Mouse (Mus musculus) gastrocnemius, adult 2 months (tissue): ENCODE measurements around the gene Mboat7. TPM values are rescaled to one million over a fixed set of nuclear protein-coding genes. Genes with fewer than 3 reads are reported as not detected.
"Not testable (repeated sequence)": the region's sequence is repeated elsewhere in the genome, so short reads cannot be mapped to it uniquely, and the experiment has no call there.

Experiments
- DNase-seq: peaks from one replicate; pipeline ENCODE4 v3.0.0; 2022
- H3K27ac ChIP-seq: fragments of 200-600 bp; 2 replicates; pipeline ENCODE4 v1.8.1; 2022; ENCODE audit warnings: mild to moderate bottlenecking
- H3K4me3 ChIP-seq: fragments of 200-600 bp; 2 replicates; pipeline ENCODE4 v1.8.1; 2022; ENCODE audit warnings: mild to moderate bottlenecking, moderate library complexity
- CTCF ChIP-seq: fragments of 200-600 bp; IDR thresholded peaks from 2 replicates; pipeline ENCODE4 v1.8.1; 2022; ENCODE audit warnings: antibody characterized with exemption, mild to moderate bottlenecking, moderate library complexity
- intact Hi-C: fragments of 180-260 bp; cut with DNase I; formaldehyde crosslinking; loops from one replicate; pipeline ENCODE4 v1.15.1; 2025
- long read RNA-seq, 2 experiments: library from polyadenylated mRNA; stranded (forward); transcript quantifications; one replicate each; pipeline ENCODE4 v2.0.0; 2021
- total RNA-seq, 2 experiments: library from RNA; stranded (reverse); gene quantifications; 2 replicates each; pipeline ENCODE4 v1.2.3; 2021

Gene Mboat7
- 10 to 100 TPM in 1 of 2 experiments, 1 to 10 TPM in 1; 8.9 to 10.1 TPM for total RNA-seq
- long read RNA-seq, experiment 1, transcript Mboat7-201 (8 exons, 2,878 nt): major isoform, 12 of 14 reads
- long read RNA-seq, experiment 1, partial matches to known transcripts: 0 of 14 reads
- long read RNA-seq, experiment 1, other reads (novel, unspliced or antisense): 2 of 14 reads
- long read RNA-seq, experiment 2, transcript Mboat7-201 (8 exons, 2,878 nt): major isoform, 10 of 12 reads
- long read RNA-seq, experiment 2, partial matches to known transcripts: 0 of 12 reads
- long read RNA-seq, experiment 2, other reads (novel, unspliced or antisense): 1 of 12 reads

DNA sequence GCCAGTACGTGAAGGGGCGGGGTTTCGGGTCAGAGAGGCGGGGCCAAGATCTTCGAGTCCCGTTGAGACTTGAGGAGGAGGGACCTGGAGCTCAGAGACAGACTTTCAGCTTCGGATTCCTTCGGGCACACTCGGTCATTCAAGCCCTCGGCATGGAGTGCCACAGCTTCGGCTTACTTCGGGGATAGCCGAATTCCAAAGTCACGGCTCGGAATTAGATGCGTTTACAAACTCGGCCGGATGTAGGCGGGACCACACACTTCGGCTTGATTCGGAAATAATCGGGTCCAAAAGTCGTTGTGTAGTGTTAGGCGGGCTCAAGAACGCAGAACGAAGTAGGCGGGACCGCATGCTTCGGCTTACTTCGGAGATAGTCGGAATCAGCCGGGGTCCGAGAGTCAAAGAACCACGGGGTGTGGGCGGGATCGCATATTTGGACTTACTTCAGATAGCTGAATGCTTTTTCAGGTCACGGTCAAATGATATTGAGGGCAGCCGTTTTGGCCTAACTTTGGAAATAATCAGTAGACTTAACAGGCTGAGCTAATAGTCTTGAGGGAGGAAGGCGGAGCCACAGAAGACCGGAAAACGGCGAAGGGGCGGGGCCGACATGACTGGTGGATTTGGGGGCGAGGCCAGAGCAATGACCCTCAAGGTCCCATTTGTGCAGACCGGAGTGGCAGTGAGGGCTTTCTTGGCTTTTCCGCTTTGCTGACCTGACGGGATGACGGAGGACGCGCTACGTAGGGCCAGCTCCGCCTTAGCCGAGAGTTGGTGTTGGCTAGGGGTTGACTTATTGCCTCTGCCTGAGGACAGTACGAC lies at the start of gene Mboat7:
Mboat7 (minus strand) TSS at position 537 of the 822 bp plus-strand sequence.
- intact Hi-C loops: loop anchor here (2.0 to 5.0 kb wide), 3 partner anchors 28 to 66 kb away; partner anchors contain the start of genes Cnot3, Leng1, Prpf31 and Tfpt
- peak within 1 kb of the TSS; percentile 98 for H3K27ac ChIP-seq
- peak within 1 kb of the TSS; percentile 76 for H3K4me3 ChIP-seq
- no peak for TF ChIP-seq CTCF
- peak; percentile 96 for DNase-seq

DNA sequence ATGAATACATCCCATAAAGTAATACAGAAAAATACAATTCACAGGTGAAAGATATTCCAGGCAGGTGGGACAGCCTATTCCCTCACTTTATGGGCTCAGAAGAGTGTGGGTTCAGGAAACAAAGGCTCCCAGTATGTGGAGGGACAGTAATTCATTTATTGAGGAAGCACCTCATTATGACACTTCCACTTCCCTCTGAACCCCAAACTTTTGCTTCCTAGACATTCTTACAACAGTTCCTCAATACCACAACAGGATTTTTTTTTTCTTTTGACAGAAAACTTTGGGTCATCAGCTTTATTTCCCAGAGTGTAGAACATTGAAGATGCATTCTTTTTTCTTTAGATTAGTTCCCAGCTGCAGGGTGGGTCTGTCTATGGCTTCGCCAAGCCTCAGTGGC lies 39.4 kb upstream of the Mboat7 start:
- DNase-seq, H3K4me3 ChIP-seq, H3K27ac ChIP-seq, intact Hi-C loops: not testable (repeated sequence)

DNA sequence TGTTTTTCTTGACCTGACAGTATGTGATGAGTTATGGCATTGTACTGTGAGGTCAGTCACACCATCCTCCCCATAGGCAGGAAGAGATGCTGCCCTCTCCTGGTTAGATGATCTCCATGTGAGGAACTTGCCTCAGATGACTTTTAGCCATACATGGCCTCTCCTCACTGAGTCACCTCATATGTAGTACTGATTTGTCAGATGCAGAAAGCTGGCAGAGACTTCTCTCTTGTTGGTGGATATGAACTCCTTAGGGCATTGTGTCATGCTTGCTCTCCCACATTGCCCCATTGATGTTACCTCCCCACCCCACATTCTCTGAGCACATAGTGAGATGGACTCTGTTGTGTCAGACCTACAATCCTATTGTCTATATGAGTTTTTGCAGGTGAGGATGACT lies 32.1 kb upstream of the Mboat7 start:
- intact Hi-C loops, H3K4me3 ChIP-seq, DNase-seq: not testable (repeated sequence)

DNA sequence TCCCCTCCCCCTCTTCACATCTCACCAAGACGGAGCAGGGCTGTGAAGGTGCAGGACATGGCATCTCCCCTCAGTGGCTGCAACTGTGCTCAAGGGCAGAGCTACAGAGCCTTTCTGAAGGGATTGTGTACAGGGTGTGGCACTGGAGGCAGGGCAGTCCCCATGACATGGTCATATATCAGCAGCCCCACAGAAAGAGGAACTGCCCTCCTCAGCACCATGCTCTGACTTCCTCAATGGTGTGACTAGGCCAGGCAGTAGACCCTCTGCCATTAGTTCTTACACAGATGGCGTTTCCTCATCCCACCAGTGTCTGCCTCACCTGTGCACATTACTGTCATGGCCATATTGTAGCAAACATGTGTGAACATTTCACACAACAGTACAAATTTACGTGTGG lies 26.9 kb upstream of the Mboat7 start, which contains the start of gene Pirb:
Pirb (minus strand) TSS at position 124 of the 400 bp plus-strand sequence.
- intact Hi-C loops, H3K27ac ChIP-seq, DNase-seq, H3K4me3 ChIP-seq: not testable (repeated sequence)

More for the DNA sequence above, 32.1 kb upstream of the Mboat7 start:
- H3K27ac ChIP-seq: not testable (repeated sequence)

DNA sequence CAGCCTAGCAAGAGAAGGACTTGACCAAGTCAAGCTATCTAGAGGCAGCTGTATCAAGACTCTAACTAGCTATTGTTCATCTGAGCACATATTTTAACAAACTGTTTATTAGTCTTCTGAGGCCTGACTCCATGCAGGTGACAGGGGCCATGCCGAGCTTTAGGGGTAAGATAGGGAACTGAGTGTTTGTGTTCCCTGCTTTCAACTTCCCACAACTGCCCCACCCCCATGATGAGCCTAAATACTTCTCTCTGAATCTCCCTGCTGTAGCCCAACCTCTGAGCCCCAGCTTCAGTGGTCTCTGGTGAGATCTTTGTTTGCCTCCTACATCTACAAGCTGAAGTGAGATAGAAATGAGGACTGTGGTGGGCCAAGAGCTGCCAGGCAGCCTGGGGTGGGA lies 21.9 kb upstream of the Mboat7 start:
- DNase-seq: no peak
- TF ChIP-seq CTCF: no peak
- no peak overlapping the region for H3K4me3 ChIP-seq
- intact Hi-C loops: no loop called here
- no peak overlapping the region for H3K27ac ChIP-seq

DNA sequence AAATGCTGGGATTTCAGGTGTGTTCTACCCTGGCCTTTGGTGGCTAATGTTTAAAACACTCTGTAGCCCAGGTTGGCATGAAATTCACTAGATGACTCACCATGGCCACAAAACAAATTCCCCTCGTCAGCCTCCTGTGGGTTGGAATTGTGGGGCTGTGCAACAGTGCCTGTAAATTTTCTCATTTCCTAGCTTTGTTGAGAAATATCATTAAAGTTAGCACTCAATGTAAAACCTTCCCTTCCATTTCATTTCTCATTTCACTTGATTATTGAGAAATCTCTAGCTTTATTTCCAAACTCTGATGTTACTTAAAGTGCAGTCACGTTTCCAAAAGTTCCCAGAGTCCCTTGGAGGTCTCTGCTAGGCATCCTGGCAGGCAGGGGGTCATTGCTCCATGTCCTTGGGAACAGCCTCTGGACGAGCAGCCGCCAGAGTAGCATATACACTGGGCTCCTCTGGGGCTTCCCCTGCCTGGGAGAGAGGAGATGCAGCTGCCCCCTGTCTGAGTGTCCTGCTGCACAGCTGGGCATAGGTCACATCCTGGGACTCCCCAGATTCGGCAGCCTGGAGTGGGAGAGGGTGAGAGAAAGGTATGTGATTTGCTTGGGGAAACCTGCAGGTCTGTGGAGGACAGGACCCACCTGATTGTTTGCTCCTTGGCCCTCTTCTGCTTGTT lies 19.1 kb upstream of the Mboat7 start:
- intact Hi-C loops: no loop called here
- no peak for TF ChIP-seq CTCF
- no peak for DNase-seq
- no peak overlapping the region for H3K4me3 ChIP-seq
- H3K27ac ChIP-seq: no peak overlapping the region

DNA sequence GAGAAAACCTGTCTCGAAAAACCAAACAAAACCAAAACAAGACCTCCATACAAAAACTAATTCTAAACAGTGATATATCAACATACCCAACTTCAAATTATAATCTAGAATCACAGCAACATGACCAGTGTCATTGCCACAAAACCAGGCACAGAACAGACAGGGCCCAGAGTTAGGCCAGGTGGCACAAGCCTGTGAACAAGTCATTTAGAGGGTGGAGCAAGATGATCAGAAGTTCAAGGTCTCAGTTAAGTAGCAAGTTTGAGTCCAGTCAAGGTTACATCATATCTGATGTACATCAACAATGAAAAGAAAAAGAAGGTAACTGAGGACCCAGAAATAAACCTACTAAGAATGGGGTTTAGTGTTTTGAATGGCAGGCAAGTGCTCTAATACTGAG lies 15.7 kb upstream of the Mboat7 start:
- no peak overlapping the region for H3K4me3 ChIP-seq
- no peak for TF ChIP-seq CTCF
- no peak for DNase-seq
- intact Hi-C loops: loop anchor here (10.0 kb wide), 1 partner anchor 726 kb away; no protein-coding TSS in a partner anchor
- no peak overlapping the region for H3K27ac ChIP-seq

DNA sequence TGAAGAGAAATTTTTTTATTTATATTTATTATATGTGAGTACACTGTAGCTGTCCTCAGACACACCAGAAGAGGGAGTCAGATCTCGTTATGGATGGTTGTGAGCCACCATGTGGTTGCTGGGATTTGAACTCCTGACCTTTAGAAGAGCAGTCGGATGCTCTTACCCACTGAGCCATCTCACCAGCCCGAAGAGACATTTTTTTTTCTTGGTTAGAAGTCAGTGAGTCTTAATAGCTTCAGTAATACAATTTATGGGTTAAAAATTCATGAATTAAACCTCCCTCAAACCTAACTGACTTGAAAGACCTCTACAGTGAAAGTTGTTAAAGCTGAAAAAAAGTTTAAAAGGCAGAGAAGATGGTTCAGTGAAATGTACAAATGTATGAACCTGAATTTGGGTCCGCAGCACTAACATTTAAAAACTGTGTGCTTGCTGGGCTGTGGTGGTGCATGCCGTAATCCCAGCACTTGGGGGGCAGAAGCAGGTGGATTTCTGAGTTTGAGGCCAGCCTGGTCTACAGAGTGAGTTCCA lies 15.2 kb upstream of the Mboat7 start:
- intact Hi-C loops: loop anchor here (10.0 kb wide), 1 partner anchor 726 kb away; no protein-coding TSS in a partner anchor
- DNase-seq, H3K4me3 ChIP-seq, H3K27ac ChIP-seq: not testable (repeated sequence)

DNA sequence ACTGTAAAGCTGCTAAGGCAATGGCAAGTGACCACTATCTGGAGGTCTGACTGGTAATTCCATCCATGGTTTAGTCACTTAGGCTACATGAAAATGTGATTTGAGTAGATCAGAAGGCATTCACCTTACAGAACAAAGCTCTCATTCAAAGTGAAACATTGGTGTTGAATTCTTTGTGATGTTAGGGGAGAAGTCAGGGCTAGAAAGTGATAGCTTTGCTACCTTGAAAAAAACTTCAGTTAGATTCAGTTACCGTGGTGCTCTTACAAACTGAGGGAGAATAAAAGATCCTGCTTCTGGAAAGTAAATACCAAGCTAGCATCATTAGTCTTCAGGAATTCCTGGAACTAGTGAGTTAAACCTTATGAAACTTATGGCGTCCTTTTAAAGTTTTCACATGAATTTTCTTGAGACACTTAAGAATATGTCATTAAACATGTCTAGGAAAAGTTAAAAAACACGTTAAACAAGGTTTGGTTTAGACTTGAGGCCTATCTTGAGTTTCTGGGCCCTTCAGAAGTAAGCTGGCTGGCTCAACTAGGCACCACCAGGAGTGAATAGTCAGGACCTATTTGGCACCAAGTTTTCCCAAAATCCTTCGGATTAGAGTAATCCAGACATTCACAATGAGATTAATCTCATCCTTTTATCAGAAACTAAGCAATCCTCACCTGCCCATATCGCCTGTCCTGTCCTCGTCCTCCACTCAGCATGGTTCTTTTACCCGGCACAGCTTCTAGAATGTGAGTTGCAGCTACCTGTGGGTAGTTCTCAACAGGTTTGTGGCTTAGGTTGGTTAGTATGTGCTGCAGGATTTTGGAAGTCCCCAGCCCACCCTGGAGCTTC lies 14.5 kb upstream of the Mboat7 start:
- intact Hi-C loops: loop anchor here (10.0 kb wide), 1 partner anchor 727 kb away; no protein-coding TSS in a partner anchor
- no peak for TF ChIP-seq CTCF
- DNase-seq: no peak
- H3K4me3 ChIP-seq: no peak overlapping the region
- H3K27ac ChIP-seq: no peak overlapping the region

DNA sequence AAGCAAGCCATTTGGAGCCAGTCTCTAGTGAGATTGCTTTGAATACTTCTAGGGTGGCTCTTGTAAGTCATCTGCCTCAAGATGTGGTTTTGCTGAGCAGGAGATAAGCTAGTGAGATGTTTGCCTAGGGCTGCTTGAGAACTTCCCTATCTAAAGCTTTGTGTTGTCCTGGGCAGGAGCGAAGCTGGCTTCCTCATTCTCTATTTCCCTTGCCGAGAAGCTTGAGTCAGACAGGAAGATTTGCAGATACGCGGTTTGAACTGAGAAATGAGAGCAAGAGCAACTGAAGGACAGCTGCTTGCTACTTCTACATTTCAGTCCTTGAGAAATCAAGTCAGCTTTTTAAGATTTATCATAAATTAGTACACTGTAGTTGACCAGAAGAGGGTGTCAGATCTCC lies 13.7 kb upstream of the Mboat7 start:
- no peak for TF ChIP-seq CTCF
- no peak overlapping the region for H3K27ac ChIP-seq
- DNase-seq: no peak
- H3K4me3 ChIP-seq: no peak overlapping the region
- intact Hi-C loops: loop anchor here (10.0 kb wide), 1 partner anchor 728 kb away; no protein-coding TSS in a partner anchor

DNA sequence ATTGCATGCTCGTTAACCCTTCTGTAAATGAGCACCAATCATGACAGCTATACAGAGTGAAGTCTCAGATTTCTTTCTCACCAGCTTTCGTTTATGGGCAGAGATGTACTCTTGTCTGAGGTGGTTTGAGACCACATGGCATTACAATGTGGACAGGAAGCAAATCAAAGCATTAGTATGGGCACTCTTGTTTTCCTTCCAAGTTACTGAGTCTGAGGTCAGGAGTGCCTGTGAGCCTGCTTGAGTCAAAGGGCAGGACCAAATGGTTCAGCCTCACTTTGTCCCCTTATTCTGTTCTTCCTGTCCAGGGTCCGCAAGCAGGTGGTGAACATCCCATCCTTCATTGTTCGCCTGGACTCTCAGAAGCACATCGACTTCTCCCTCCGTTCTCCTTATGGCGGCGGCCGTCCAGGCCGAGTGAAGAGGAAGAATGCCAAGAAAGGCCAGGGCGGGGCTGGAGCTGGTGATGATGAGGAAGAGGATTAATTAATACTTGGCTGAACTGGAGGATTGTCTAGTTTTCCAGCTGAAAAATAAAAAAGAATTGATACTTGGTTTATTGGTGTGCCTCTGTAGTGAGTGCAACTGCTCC lies 13.1 kb upstream of the Mboat7 start:
- Histone ChIP-seq H3K27ac (no peak overlapping the region), H3K4me3 (peak overlapping the region; percentile 83)
- TF ChIP-seq CTCF: no peak
- DNase-seq: no peak
- intact Hi-C loops: loop anchor here (10.0 kb wide), 1 partner anchor 728 kb away; no protein-coding TSS in a partner anchor
